Mouse (Mus musculus) layer of hippocampus, adult 18-20 months (tissue): ENCODE data around the gene Hoxa11. TPM values are rescaled to one million over a fixed set of nuclear protein-coding genes. Genes with fewer than 3 reads are reported as not detected.

ENCODE experiments used
- microRNA-seq, 2 experiments: library from miRNA; unstranded; fragments of <30 nt; microRNA quantifications; one replicate each; pipeline ENCODE4 v1.2.0; 2021
- total RNA-seq, 2 experiments: library from RNA; stranded (reverse); gene quantifications; 2 replicates each; pipeline ENCODE4 v1.2.3; 2021

Hoxa11 gene
- total RNA-seq, 2 experiments from 2014 or later = not detected

Small RNA genes within 50 kb of the gene (microRNA-seq; reads per million reads assigned to microRNA genes)
- 4.2 to 7.2 reads per million in 2 experiments for gene Mir196b

Other genes starting within 250 kb of the Hoxa11 start
- 10 to 100 TPM; 20.8 to 21.4 TPM for gene Skap2, start 233.3 kb downstream of the Hoxa11 start, total RNA-seq
- not detected for gene Hoxa1, start 87.5 kb downstream of the Hoxa11 start, total RNA-seq
- gene Hoxa2, start 81.0 kb downstream of the Hoxa11 start, total RNA-seq = not detected
- gene 5730596B20Rik, start 68.3 kb downstream of the Hoxa11 start, total RNA-seq = not detected
- gene Hoxa4, start 54.1 kb downstream of the Hoxa11 start, total RNA-seq = not detected
- gene Hoxa5, start 41.2 kb downstream of the Hoxa11 start, total RNA-seq = not detected
- not detected for gene Hoxa6, start 37.1 kb downstream of the Hoxa11 start, total RNA-seq
- not detected for gene Hoxa3, start 32.5 kb downstream of the Hoxa11 start, total RNA-seq
- gene Gm28308, start 32.5 kb downstream of the Hoxa11 start, total RNA-seq = not detected
- under 1 TPM in 1 of 2 experiments, not detected in 1; 0.36 TPM for gene Hoxa7, start 24.0 kb downstream of the Hoxa11 start, total RNA-seq
- gene Hoxa9, start 14.7 kb downstream of the Hoxa11 start, total RNA-seq = not detected
- gene Hoxa10, start 5.0 kb downstream of the Hoxa11 start, total RNA-seq = not detected
- gene Hoxa13, start 15.1 kb upstream of the Hoxa11 start, total RNA-seq = not detected
- not detected for gene Evx1, start 67.7 kb upstream of the Hoxa11 start, total RNA-seq